Mouse (Mus musculus): ENCODE measurements around the gene Abcf1.
A peak's percentile ranks its signal among the peaks of the same experiment; 100 is the strongest.
"Not testable (repeated sequence)": the region's sequence is repeated elsewhere in the genome, so short reads cannot be mapped to it uniquely, and the experiment has no call there.

Abcf1 gene

DNA sequence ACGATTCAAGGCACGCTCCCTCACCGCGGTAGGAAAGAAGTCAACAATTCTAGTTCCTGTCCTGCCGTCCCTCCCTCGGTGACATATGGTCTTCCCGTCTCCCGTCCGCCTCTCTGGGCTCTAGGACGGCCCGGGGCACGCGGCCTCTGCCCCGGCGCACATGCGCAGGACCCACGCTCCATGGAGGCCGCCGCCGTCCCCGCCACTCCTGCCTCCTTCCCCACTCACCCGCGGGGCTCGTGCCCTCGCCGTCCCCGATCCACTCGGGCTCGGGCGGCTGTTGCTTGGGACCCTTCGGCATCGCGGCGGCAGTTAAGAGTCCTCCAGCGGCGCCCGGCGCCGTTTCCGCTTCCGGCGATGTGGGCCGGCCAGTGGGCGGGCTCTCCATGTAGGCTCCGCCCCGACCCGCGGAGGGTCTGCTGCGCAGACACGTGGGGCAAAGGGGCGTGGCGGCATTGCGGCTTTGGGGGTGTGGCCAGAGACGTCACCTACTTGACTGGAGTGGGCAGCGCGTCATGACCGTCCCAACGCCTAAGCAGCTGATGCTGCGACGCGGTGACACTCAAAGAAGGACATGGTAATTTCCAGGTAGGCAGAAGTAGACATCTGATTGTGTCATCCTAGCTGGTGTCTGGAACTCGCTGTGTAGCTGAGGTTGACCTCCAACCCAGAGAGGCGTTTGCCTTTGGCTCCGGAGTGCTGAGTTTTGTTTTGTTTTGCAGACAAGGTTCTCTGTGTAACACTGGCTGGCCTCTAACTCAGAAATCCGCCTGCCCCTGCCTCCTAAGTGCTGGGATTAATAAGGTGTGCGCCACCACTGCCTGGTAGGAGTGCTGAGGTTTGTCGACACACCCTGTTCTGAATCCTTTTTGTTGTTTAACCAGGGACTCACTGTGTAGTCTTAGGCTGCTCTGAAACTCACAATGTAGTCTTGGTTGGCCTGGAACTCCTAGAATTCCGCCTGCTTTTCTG lies at the start of gene Abcf1:
Gene Abcf1 (minus strand): TSS at position 344 of the 972 bp plus-strand sequence.
- DNase-seq (ENCODE audit: low read depth, low spot score): peak; percentile 95

DNA sequence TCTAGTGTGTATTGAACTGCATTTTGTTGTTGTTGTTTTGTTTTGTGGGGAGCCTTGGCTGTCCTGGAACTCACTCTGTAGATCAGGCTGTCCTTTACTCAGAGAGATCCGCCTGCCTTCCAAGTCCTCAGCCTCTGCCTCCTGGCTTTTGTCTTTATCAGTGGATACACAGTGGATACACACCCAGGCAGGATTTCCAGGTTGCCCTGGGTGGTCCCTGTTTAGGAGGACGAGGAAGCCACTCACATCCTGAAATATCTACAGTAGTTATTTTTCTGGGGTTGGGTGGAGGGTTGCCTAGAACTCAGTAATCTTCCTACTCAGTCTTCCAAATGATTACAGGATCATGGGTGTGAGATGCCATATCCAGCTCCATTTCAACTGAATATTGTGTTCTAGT lies 49.4 kb upstream of the Abcf1 start:
- no peak for DNase-seq (ENCODE audit: low read depth, low spot score)

DNA sequence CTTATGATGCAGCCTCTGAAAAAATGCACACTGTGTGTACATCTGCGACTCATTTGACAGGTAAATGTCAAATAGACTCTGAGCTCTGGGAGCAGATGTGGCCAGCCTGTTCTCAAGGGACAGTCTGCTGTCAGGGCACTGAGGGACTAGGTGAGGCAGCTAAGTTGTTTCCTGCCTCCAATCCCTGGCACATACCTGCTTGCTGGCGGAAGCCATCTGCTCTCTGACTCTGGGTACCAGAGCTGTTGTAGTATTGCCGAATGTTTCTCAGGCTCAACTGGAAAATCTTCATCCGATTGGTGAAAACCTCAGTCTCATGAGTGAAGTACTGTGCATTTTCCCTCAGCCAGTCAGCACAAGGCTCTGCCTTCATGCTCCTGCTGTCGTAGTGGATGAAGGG lies 47.5 kb upstream of the Abcf1 start:
- DNase-seq (ENCODE audit: low read depth, low spot score): no peak

- no peak for DNase-seq (ENCODE audit: low read depth, low spot score)
Observed at GRCm38 (mm10) chr17:36014977-36015376, 45.4 kb upstream of the Abcf1 start.

DNA sequence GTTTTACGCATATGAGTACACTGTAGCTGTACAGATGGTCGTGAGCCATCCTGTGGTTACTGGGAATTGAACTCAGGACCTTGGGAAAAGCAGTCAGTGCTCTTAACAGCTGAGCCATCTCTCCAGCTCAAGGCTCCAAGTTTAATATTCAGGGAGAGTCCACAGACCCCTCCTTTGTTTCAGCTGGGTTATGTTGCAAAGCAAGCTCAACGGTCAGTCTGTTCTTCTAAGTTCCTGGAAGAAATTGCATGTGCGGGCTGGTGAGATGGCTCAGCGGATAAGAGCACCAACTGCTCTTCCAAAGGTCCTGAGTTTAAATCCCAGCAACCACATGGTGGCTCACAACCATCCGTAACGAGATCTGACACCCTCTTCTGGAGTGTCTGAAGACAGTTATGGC lies 34.8 kb upstream of the Abcf1 start:
- DNase-seq (ENCODE audit: low read depth, low spot score): not testable (repeated sequence)

GRCm38 (mm10) chr17:36003331-36003730 lies 33.8 kb upstream of the Abcf1 start:
- no peak for DNase-seq (ENCODE audit: low read depth, low spot score)

DNA sequence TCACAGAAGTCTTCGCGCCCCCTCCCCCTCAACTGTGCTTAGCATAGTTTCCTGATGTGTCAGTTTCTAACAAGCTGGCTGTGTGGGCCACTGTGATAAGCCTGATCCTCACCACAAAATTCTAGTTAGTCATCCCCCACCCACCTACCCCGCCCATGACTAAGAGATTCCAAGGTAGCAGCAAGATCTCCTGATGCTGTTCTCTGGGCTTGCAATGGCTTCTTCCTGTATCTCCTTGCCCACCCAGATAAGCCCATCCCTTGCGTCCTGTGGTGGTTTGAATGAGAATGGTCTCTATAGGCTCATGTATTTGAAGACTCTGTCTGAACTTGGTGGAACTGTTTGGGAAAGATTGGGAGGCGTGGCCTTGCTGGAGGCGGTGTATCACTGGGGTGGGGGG lies 32.4 kb upstream of the Abcf1 start:
- DNase-seq (ENCODE audit: low read depth, low spot score): no peak

DNA sequence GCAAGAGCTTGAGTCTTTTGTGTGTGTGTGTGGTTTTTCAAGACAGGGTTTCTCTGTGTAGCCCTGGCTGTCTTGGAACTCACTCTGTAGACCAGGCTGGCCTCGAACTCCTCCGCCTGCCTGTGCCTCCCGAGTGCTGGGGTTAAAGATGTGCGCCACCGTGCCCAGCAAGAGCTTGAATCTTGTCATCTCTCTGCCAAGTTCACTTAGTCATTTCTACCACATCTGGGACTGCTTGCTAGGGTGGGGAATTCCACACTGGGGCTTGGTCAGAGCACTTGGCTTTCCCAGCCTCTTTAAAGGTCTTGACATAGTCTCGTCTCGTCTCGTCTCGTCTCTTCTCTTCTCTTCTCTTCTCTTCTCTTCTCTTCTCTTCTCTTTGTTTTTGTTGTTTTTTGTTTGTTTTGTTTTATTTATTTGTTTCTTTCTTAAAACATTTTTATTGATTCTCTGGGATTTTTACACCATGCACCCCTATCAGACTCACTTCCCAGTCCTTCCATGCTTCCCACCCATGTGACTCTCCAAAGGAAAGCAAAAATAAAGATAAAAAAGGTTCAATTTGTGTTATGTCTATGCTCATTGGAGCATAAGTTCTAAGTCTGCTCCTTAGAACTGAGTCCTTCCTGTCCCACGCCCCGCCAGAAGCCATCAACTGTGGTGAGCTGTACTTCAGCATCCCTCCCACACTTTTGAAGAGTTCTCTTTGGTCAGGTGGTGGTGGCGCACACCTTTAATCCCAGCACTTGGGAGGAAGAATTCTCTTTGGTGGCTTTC lies 31.7 kb upstream of the Abcf1 start:
- DNase-seq (ENCODE audit: low read depth, low spot score): no peak

DNA sequence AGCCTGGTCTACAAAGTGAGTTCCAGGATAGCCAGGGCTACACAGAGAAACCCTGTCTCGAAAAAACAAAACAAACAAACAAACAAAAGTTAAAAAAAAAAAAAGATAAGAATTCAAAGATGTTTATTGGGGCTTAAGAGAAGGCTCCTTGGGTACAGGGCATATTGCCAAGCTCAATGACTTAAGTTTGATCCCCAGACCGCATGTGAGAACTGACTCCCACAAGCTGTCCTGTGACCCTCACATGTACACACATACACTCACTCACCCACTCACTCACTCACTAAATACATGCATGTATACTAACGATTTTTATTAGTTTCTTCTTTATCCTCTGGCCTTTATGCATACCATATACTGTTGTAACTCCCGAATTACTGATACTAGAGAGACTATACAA lies 30.8 kb upstream of the Abcf1 start:
- DNase-seq (ENCODE audit: low read depth, low spot score): no peak

GRCm38 (mm10) chr17:35999356-35999755 lies 29.8 kb upstream of the Abcf1 start:
- DNase-seq (ENCODE audit: low read depth, low spot score): no peak

DNA sequence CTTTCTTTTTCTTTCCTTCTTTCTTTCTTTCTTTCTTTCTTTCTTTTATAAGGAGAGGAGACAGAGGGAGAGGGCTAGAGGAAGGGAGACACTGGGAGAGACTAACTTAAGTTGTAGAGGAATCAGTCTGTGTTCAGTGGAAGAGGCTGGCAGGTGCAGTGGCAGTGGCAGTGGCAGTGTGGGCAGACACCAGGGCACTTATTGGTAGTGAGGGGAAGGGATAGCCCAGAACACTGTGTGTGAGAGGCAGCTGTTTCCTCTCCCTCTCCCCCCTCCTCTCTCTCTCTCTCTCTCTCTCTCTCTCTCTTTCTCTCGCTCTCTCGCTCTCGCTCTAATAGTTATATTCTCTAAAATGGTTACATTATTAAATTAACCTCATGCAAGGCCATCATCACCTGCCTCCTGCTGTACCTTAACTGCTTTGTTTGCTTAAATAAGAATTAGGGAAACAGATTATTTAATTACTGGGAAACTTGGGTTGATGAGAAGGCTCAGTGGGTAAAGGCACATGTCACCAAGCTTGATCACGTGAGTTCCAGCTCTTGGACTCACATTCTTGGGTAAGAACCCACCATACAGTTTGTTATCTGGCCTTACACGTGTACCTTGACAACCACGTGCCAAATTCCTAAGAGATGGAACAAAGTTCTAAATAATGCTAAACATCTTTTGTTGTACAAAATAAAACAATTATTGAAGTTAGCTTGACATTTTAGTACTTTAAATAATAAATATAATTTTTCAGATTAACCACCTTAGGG lies 29.2 kb upstream of the Abcf1 start:
- no peak for DNase-seq (ENCODE audit: low read depth, low spot score)

GRCm38 (mm10) chr17:35997713-35998510 lies 28.4 kb upstream of the Abcf1 start:
- DNase-seq (ENCODE audit: low read depth, low spot score): no peak

GRCm38 (mm10) chr17:35996949-35997348 lies 27.4 kb upstream of the Abcf1 start:
- DNase-seq (ENCODE audit: low read depth, low spot score): peak; percentile 86

- no peak for DNase-seq (ENCODE audit: low read depth, low spot score)
Observed at GRCm38 (mm10) chr17:35994879-35995240, 25.3 kb upstream of the Abcf1 start.

DNA sequence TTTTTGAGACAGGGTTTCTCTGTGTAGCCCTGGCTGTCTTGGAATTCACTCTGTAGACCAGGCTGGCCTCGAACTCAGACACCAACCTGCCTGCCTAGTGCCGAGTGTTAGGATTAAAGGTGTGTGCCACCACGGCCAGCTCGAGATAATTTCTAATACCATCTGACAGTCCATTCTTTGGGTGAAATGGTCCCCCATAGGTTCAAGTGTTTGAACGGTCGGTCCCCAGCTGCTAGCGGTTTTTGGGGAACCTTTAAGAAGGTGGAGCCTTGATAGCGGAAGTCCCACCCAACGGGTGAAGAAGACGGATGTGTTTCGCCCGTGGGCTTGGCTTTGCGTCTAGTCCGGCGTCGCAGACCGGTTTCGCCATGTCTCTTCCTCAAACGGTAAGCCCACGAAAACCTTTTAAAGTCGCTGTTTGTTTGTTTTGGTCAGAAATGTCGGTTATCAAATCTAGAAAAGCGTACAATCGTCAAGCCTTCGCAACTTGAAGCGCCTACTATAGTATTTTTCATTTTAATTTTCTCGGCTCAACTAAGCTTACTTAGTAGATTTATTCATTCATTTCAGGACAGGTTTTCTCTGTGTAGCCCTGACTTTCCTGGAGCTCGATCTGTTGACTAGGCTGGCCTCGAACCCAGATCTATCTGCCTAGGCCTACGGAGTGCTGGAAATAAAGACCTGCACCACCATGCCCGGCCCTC lies 24.8 kb upstream of the Abcf1 start:
- DNase-seq (ENCODE audit: low read depth, low spot score): peak; percentile 68

- DNase-seq (ENCODE audit: low read depth, low spot score): peak; percentile 74
Observed at GRCm38 (mm10) chr17:35993675-35994074, 24.1 kb upstream of the Abcf1 start.

GRCm38 (mm10) chr17:35991781-35992180 lies 22.2 kb upstream of the Abcf1 start:
- DNase-seq (ENCODE audit: low read depth, low spot score): no peak

DNA sequence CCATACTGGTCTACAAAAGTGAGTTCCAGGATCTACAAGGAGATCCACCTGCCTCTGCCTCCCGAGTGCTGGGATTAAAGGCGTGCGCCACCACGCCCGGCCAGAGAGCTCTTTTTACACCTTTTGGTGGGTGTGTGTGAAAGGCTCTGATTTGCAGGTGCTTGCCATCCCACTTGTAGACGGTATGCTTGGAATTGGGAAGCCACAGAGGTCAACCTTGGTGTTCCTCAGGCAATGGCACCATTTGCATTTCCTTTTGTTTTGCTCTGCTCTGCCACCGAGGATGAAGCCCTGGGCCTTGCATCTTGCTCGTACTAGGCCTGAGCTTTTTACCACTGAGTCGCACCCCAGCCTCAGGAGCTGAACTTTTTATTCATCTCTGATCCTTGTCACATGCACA lies 12.2 kb upstream of the Abcf1 start:
- no peak for DNase-seq (ENCODE audit: low read depth, low spot score)

- DNase-seq (ENCODE audit: low read depth, low spot score): no peak
Observed at GRCm38 (mm10) chr17:35980363-35980754, 10.8 kb upstream of the Abcf1 start.

Measured in retina, adult 2 months (tissue).